Mouse (Mus musculus) G1E-ER4 (cell line): Measurements from ENCODE around the gene Sh3bp1. TPM values are rescaled to one million over a fixed set of nuclear protein-coding genes. Genes with fewer than 3 reads are reported as not detected.

ENCODE experiments used
- GATA1 ChIP-seq: IDR thresholded peaks from one replicate; pipeline ENCODE4 v1.8.0; 2012; ENCODE audit warnings: low read length, inconsistent platforms
- polyA plus RNA-seq: library from polyadenylated mRNA; stranded (reverse); fragments of >175 nt; gene quantifications from 2 replicates; pipeline ENCODE4 v1.2.3, GENCODE M21; 2012

Sh3bp1 gene
- polyA plus RNA-seq, 1 experiment, result 1,179 TPM

DNA sequence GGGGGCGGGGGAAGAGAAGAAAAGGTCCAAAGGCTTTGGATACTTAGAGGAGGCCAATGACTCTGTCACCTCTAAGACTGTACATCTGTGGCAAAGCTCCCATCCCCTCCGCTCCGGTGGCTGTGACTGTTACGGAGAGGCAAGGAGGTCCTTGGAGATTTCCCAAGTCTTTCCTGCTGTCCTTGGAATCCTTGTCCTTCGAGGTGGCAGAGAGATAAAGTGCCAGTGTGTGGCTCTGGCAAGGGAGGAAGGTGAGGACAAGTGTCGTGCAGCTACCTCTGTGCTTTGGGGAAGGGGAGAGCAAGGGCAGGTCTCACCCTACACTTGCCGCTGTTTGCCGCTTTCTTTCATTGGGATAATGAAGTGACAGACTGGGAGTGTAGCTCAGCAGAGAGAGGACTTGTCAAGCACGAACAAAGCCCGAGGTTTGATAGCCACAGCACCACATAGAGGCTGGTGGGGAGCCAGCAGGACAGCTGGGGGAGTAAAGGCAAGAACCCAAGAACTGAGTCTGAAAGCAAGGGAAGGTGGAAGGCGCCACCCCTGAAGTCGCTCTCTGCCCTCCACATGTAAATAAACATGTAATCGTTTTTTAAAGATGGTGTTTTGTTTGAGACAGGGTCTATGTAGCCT is 25.6 kb upstream of the Sh3bp1 start:
- TF ChIP-seq GATA1, result no peak

DNA sequence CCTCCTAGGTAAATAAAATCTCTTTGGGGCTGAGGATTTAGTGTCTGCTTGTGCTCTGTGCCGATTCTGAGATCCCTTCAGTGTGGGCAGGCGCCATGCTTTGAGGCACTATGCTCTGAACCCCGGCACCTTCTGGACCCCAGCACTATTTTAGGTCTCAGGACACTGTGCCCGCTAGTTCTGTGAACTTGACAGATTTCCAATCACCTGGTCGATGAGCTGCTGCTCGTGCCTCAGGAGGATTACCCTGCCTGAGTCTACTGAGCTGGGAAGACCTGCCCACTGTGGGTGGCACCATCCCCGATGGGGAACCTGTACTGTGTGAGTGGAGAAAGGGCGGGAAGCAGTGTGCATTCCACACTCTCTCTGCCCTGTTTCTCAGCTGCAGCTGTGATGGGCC is 24.6 kb upstream of the Sh3bp1 start:
- TF ChIP-seq GATA1, result no peak

DNA sequence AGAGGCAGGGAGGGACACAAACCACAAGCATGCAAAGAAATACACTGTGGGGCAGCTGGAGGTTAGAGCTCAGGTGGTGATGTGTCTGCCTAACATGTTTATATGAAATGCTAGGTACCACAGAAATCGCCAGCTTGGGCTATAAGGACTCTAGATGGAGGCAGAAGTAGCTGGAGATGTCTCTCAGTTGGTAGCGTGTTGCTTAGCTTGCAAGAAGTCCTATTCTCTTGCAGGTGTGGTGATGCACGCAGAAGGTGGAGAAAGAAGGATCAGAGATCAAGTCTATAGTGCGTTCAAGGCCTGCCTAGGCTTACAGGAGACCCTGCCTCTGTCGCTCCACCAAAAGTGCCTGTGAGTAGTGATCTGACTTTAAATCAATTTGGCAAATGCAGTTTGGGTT is 24.0 kb upstream of the Sh3bp1 start:
- TF ChIP-seq GATA1, result no peak

DNA sequence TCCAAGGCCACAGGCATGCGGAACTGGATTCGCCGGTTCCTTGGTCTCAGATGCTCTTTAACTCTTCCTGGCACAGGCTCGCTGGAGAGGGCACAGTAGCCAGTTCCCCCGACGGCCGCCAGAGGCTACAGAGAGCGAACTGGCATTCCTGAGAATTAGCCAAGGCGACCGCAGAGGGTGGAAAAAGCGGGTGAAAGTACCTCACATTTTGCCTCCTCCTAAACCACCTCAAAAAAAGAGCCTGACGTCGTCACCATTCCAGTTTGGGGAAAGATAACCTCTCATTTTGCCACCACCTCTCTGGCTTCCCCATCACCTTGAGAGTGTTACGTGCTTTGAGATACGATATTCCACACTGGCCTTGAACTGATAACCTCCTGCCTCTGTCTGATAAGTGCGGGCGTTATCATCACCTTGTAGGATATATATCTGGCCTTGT is 23.3 kb upstream of the Sh3bp1 start:
- TF ChIP-seq GATA1, result no peak

DNA sequence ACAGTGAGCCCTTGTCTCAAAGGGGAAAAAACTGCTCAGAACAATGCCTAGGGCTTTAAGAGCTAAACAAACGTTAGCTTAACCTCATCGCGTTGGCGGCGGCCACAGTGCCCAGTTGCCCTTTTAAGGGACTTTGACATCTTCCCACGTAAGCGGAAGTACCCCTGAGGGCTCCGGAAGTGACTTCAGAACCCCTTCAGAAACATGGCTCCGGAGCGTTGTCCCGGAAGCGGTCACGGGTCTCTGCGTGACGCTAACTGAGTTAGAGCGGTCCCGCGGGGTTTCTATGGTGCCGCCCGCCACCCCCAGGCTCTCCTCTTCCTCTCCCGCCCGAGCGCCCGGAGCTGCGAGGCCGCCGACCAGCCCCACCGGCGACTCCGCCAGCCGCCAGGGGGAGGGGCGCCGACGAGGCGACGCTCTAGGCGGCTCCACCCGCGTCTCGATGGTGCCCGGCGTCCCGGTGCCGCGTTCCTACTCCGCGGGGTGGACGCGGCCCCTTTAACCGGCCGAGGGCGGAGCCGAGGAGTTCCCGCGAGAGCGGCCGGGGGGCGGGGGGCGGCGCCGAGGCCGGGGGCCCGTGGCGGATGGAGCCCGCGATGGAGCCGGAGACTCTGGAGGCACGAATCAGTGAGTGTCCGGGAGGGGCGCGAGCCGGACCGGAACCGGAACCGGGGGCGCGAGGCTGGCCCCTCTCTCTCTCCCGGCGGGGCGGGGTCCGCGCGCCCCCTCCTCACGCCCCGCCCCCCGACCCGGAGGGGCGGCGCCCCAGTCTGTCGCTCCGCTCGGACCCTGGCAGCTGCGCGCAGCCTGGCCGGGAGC is 22.4 kb upstream of the Sh3bp1 start, which contains the start of gene Gga1:
Gene Gga1, plus strand, starts transcription at position 200 of the 819 bp plus-strand sequence.
- no peak for TF ChIP-seq GATA1

DNA sequence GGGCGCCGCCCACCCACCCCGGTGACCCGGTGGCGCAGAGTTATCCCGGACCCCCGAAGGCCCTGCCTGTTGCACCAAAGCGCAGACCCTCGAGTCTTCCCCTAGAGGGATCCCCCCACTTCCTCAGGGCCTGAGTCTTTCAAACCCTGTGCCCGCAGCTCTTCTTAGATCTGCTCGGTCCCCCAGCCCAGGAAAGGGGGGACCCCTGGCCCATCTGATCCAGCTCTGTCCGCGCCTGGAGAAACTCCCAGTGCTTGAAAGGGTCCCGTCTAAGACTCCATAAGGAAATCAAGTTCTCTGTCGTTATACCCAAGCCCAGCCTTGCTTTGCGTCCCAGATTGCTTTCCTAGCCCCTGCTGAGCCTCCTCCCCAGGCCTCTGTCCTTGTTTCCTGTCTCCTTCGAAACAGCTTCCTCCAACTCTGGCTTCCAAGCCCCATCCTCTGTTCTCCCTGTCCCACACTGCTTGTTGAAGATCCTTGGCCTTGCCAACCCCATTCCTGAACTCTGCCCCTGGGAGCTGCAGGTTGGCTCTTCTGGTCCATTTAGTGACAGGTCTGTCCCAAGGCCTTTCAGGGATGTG is 21.7 kb upstream of the Sh3bp1 start:
- no peak for TF ChIP-seq GATA1

DNA sequence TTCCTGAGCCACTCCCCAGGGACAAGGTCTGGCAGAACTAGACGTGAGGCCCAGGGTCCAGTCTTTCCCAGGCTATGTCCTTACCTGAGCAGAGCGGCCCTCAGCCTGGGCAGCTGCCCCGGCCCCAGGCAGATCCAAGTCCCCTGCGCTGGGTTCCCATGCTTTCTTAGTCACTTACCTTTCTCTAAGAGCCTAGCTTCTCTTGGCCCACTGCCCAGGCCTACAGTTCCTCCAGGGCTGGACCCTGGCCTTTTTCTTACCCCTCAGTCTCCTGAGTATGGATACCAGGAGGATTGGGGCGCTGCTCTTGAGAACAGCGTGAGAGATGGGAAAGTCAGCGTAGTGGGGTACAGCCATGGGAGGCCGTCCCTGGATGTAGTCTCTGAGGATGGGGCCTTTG is 19.1 kb upstream of the Sh3bp1 start:
- no peak for TF ChIP-seq GATA1

DNA sequence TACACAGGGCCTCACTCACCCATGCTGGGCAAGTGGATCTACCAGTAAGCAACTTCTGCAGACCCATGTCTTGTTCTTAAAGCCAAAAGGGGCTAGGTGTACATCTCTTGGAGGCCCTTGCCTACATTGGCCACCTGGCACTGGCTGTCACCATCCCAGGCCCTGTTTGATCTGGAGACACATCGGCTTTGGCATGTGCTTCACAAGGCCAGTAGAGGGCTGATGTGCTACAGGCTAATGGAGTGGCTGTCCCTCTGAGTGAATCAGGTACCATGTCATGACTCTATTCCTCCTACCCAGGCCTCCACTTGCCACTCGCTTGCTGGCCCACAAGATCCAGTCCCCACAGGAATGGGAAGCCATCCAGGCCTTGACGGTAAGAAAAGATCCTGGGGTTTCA is 17.7 kb upstream of the Sh3bp1 start:
- TF ChIP-seq GATA1, result no peak

DNA sequence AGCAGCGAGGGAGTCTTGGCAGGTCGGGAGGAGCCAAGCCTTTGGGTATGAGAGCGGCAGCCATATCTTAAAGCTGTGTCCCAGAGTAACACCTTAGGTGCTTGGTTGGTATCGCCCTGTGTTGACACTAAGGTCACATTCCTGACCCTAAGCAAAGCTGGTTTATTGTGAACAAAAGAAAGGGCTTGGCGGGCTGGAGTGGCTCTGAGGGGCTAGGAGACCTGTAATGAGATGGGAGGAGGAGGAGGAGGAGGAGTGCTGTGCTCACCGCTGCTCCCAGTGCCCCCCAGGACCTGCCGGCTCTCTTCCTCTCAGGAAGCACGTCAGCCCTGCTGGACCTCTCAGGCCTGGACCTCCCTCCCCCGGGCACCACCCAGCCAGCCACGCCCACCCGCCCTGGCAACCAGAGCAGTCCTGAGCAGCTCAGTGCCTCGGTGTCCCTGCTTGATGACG is 10.1 kb upstream of the Sh3bp1 start:
- TF ChIP-seq GATA1, result no peak

DNA sequence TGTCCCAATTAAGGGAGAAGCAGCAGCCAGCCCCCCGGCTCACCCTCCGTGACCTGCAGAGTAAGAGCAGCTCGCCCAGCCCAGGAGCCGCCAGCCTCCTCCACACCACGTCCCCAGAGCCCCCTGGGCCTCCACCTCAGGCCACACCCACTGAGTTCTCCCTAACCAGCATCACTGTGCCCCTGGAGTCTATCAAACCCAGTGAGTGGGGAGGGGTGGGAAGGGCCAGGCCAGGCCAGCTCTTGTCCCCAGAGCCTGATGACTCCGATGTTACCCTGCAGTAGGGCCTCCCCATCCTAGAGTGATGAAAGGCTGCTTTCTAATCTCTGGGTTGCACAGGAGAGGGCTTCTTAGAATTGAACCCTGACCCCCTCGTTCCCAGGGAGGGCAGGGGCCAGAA is 7.1 kb upstream of the Sh3bp1 start:
- no peak for TF ChIP-seq GATA1

DNA sequence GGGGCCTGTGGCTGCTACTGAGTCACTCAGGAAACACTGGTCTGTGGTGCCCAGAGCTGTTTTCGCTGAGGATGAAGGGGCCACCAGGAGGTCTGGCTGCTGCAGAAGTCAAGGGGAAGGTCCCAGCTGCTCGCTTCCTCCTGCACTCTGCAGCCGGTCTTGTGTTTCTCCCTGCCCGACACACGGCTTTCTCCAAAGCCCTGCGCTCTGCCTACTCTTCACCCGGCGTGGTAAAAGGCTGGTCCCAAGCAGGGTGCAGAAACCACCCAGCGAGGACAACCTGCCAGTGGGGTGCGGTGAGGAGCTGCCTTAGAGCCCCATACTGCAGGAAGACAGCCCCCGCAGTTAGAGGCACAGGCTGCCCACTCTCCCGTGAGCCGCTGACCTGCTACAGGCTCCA is 4.8 kb upstream of the Sh3bp1 start:
- TF ChIP-seq GATA1, result no peak

DNA sequence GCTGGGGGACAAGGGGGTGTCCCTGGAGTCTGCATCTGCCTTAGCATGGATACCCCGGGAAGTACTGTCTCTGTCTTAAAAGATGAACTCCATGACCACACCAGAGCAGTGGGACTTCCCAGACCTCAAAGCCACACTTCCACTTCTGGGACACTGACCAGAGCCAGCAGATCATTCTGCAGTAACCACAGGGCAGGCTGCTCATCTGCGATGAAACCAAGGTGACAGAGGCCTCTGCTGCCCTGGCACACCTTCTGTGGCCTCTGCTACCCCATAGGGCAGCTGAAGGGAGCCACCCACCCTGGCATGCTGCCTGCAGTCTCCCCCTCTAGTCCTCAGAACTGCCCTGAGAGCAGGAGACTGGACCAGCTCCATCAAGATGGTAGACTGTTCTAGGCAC is 3.8 kb upstream of the Sh3bp1 start:
- TF ChIP-seq GATA1, result no peak

DNA sequence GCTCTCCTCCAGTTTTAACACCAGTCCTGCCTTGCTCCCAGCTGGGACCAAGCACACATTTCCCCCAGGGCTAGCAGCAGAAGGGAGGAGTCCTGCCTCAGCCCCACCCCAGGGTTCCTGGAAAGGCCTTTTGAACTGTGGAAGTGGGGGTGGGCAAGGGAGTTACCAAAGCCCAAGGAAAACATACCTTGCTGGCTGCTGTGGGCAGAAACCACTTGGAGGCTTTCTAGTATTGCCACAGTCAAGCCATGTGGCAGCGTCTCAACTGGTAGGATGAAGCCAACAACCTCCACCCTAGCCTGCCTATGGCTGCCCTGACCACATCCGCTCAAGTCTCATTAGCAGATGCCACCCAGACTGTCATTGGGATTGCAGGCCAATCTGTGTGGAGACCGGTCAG is 3.4 kb upstream of the Sh3bp1 start:
- TF ChIP-seq GATA1, result no peak

DNA sequence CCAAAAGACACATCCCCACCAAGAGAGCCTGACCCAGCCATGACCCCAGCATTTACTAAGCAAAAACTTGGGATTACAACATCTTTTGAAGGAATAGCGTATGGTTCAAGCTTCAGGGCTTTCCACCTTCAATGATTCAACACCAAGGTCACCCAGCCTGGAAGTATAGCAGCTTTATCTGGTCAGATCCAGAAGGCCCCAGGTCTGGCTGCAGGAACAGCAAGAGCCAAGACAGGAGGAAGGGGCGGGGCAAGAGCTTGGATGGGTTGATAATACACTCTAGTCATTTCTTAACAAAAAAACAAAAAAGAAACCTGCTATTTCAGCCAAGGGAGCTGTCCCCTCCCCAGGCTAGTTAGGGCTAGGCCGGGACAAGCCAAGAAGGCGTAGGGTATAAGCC is 2.1 kb upstream of the Sh3bp1 start:
- no peak for TF ChIP-seq GATA1

DNA sequence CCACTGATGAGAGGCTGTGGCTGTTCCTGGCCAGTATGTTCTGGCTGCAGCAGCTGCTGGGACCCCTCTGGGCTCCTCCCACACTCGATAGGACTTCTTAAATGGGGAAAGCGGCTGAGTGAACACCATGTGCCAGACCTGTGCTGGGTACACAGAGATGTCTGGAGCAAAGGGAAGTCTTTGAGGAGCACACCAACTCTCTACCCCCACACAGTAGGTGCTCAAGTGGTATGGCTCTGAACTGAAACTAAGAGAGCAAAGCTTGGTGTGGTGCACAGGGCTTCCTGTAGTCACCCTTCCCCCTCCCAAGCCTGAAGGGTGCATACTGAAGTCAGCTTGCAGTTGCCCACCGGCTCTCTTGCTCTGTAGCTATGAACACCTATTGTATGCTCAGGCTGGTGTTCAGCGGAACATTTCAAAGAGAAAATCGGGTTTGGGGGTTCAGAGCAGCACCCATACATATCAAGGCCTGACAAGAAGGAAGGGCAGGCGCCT is 1.0 kb upstream of the Sh3bp1 start:
- TF ChIP-seq GATA1, result no peak

DNA sequence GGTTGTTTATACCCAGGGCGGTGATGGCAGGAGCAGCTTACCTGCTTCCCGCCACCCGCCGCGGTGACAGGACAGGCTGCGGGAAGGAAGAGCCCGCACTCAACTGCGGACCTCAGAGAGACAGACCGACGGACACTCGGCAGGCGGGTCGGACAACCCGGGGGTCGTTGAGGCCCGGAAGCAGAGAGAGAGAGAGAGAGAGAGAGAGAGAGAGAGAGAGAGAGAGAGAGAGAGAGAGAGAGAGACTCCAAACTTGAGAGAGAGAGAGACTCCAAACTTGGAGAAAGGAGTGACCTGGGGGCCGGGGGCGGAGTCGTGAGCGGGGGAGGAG is 194 bp upstream of the Sh3bp1 start, which contains the start of gene Gm49510:
Gene Gm49510, plus strand, starts transcription at position 259 of the 331 bp plus-strand sequence.
- TF ChIP-seq GATA1, result no peak
